Mouse (Mus musculus): ENCODE measurements around the gene Gnl2. TPM values are rescaled to one million over a fixed set of nuclear protein-coding genes. Genes with fewer than 3 reads are reported as not detected.

Gnl2 gene
- polyA plus RNA-seq, 2 experiments = 26.7 to 35.9 TPM

GRCm38 (mm10) chr4:125017431-125017830 is 1.0 kb downstream of the Gnl2 start:
- 66% methylated on average over 11 of the region's 11 CpGs for WGBS (ENCODE audit: insufficient replicate concordance)
- H3K27me3 ChIP-seq (ENCODE audit: control insufficient read depth, insufficient read depth, low read length) = no peaks in the 10 kb centered on the region

GRCm38 (mm10) chr4:125020780-125021538 is 4.6 kb downstream of the Gnl2 start:
- Histone ChIP-seq H3K9ac (replicated peaks) (no peak overlapping the region), H3K4me2 (ENCODE audit: low read depth) (no peak overlapping the region), H3K27ac (no peak overlapping the region), H3K36me3 (replicated peaks; ENCODE audit: control insufficient read depth, insufficient read depth, low read depth) (no peaks in the 10 kb centered on the region), H3K4me3 (ENCODE audit: insufficient read depth in 1 of 2, low read depth in 2 of 2, low read length in 2 of 2) (no peak overlapping the region), H3K27me3 (ENCODE audit: control insufficient read depth, insufficient read depth, low read length) (no peaks in the 10 kb centered on the region), H3K9me3 (ENCODE audit: control insufficient read depth, low read length) (no peaks in the 10 kb centered on the region), H3K4me1 (replicated peaks; ENCODE audit: control insufficient read depth in 2 of 2, insufficient read depth in 2 of 2, low read length in 1 of 2) (no peaks in the 10 kb centered on the region)
- 27% methylated on average over 11 of the region's 11 CpGs for WGBS (ENCODE audit: insufficient replicate concordance)
- ATAC-seq (ENCODE audit: insufficient read depth) (no peak), DNase-seq (ENCODE audit: low read depth in 3 of 3, low spot score in 3 of 3) (no peak)
- peak; percentile 34 for TF ChIP-seq CTCF (IDR thresholded peaks at IDR 0.05; ENCODE audit: low read depth)
- no peak for TF ChIP-seq EP300 (IDR thresholded peaks at IDR 0.05; ENCODE audit: low read depth)

More at GRCm38 (mm10) chr4:125017431-125017830, 1.0 kb downstream of the Gnl2 start:
- no peak overlapping the region for H3K27ac ChIP-seq
- no peak overlapping the region for H3K4me3 ChIP-seq (ENCODE audit: insufficient read depth in 1 of 2, low read depth in 2 of 2, low read length in 2 of 2)
- no peak overlapping the region for H3K4me2 ChIP-seq (ENCODE audit: low read depth)
- DNase-seq (ENCODE audit: low read depth in 3 of 3, low spot score in 3 of 3) (no peak), ATAC-seq (ENCODE audit: insufficient read depth) (no peak)
- no peak overlapping the region for H3K9ac ChIP-seq (replicated peaks)
- TF ChIP-seq CTCF (IDR thresholded peaks at IDR 0.05; ENCODE audit: low read depth) (no peak), EP300 (IDR thresholded peaks at IDR 0.05; ENCODE audit: low read depth) (no peak)
- H3K9me3 ChIP-seq (ENCODE audit: control insufficient read depth, low read length) = no peaks in the 10 kb centered on the region
- H3K4me1 ChIP-seq (replicated peaks; ENCODE audit: control insufficient read depth in 2 of 2, insufficient read depth in 2 of 2, low read length in 1 of 2) = no peaks in the 10 kb centered on the region
- H3K36me3 ChIP-seq (replicated peaks; ENCODE audit: control insufficient read depth, insufficient read depth, low read depth) = no peaks in the 10 kb centered on the region

- Histone ChIP-seq H3K27me3 (ENCODE audit: control insufficient read depth, insufficient read depth, low read length) (no peaks in the 10 kb centered on the region), H3K27ac (no peak overlapping the region; the same call in 1 of the 2 replicates), H3K9ac (replicated peaks) (peak overlapping the region; percentile 83), H3K4me3 (ENCODE audit: insufficient read depth in 1 of 2, low read depth in 2 of 2, low read length in 2 of 2) (peak overlapping the region; percentile 72 to 92), H3K4me1 (replicated peaks; ENCODE audit: control insufficient read depth in 2 of 2, insufficient read depth in 2 of 2, low read length in 1 of 2) (peaks cover 4 to 9% of the 10 kb centered on the region in 2 experiments), H3K9me3 (ENCODE audit: control insufficient read depth, low read length) (no peaks in the 10 kb centered on the region), H3K36me3 (replicated peaks; ENCODE audit: control insufficient read depth, insufficient read depth, low read depth) (peaks cover 7% of the 10 kb centered on the region), H3K4me2 (ENCODE audit: low read depth) (peak overlapping the region; percentile 91)
- DNase-seq (ENCODE audit: low read depth in 3 of 3, low spot score in 3 of 3) = peak; percentile 82 to 85 (median 82)
- ATAC-seq (ENCODE audit: insufficient read depth) = peak; percentile 98
- TF ChIP-seq CTCF (IDR thresholded peaks at IDR 0.05; ENCODE audit: low read depth) (no peak), EP300 (IDR thresholded peaks at IDR 0.05; ENCODE audit: low read depth) (no peak)
- WGBS (ENCODE audit: insufficient replicate concordance) = under 1% methylated on average over 50 of the region's 50 CpGs
These were observed 13.7 kb downstream of the Gnl2 start for GRCm38 (mm10) chr4:125029891-125030614.

GRCm38 (mm10) chr4:125034341-125034740 is 18.0 kb downstream of the Gnl2 start:
- Histone ChIP-seq H3K9ac (replicated peaks) (no peak overlapping the region), H3K9me3 (ENCODE audit: control insufficient read depth, low read length) (no peaks in the 10 kb centered on the region), H3K27ac (no peak overlapping the region), H3K4me3 (ENCODE audit: insufficient read depth in 1 of 2, low read depth in 2 of 2, low read length in 2 of 2) (no peak overlapping the region), H3K27me3 (ENCODE audit: control insufficient read depth, insufficient read depth, low read length) (no peaks in the 10 kb centered on the region), H3K4me2 (ENCODE audit: low read depth) (no peak overlapping the region), H3K4me1 (replicated peaks; ENCODE audit: control insufficient read depth in 2 of 2, insufficient read depth in 2 of 2, low read length in 1 of 2) (peaks cover 27 to 31% of the 10 kb centered on the region in 2 experiments), H3K36me3 (replicated peaks; ENCODE audit: control insufficient read depth, insufficient read depth, low read depth) (peaks cover 24% of the 10 kb centered on the region)
- TF ChIP-seq CTCF (IDR thresholded peaks at IDR 0.05; ENCODE audit: low read depth) (no peak), EP300 (IDR thresholded peaks at IDR 0.05; ENCODE audit: low read depth) (no peak)
- DNase-seq (ENCODE audit: low read depth in 3 of 3, low spot score in 3 of 3) = no peak
- 85% methylated on average over 4 of the region's 4 CpGs for WGBS (ENCODE audit: insufficient replicate concordance)
- ATAC-seq (ENCODE audit: insufficient read depth) = no peak

DNA sequence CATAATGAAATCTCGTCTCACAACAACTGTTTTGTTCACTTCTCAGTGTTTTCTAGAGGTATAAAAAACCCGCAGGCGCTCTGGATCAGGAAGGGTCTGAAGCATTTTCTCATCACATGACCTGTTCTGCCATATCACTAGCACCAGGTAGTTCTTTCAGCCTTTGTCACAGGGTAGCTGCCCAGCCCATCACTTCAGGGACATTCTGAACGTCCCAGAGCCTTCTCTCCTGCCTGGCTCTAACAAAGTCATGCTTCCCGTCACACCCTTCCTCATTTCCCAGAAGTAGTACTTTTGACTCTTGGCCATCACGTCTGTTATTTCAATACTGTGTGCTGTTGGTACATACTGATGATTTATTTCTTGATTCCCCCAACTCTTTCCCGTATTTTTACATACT is 28.1 kb downstream of the Gnl2 start:
- H3K27ac ChIP-seq = no peak overlapping the region
- no peak overlapping the region for H3K9ac ChIP-seq (replicated peaks)
- WGBS (ENCODE audit: insufficient replicate concordance) = 73% methylated on average over 7 of the region's 7 CpGs
- TF ChIP-seq EP300 (IDR thresholded peaks at IDR 0.05; ENCODE audit: low read depth) (no peak), CTCF (IDR thresholded peaks at IDR 0.05; ENCODE audit: low read depth) (no peak)
- no peaks in the 10 kb centered on the region for H3K27me3 ChIP-seq (ENCODE audit: control insufficient read depth, insufficient read depth, low read length)
- no peak overlapping the region for H3K4me3 ChIP-seq (ENCODE audit: insufficient read depth in 1 of 2, low read depth in 2 of 2, low read length in 2 of 2)
- H3K4me2 ChIP-seq (ENCODE audit: low read depth) = no peak overlapping the region
- H3K36me3 ChIP-seq (replicated peaks; ENCODE audit: control insufficient read depth, insufficient read depth, low read depth) = peaks cover 79% of the 10 kb centered on the region
- DNase-seq (ENCODE audit: low read depth in 3 of 3, low spot score in 3 of 3) (no peak), ATAC-seq (ENCODE audit: insufficient read depth) (no peak)
- H3K9me3 ChIP-seq (ENCODE audit: control insufficient read depth, low read length) = no peaks in the 10 kb centered on the region
- H3K4me1 ChIP-seq (replicated peaks; ENCODE audit: control insufficient read depth in 2 of 2, insufficient read depth in 2 of 2, low read length in 1 of 2) = peaks cover 4 to 6% of the 10 kb centered on the region in 2 experiments

Measured in liver, embryonic 14.5 days (tissue).